Mouse (Mus musculus): Measurements from ENCODE around the gene Nabp2.

DNA sequence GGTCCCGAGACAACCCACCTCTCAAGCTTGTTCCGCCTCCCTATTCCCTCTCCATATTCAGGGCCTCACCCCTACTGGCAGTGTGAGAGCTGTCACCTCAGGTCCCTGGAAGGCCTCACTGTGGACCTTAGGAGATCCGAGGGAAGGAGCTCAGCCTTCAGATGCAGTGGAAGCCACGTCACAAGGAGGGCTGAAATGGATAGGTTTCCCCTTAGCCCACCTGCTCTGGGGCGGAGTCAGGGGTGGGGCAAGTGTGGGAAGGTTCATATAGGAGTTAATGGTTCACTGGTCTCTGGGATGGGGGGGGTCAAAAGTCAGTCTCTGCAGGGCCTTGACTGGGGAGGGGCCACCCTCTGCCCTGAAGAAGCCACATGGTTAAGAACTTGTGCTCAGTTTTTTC lies 11.0 kb downstream of the Nabp2 start:
- no peak for TF ChIP-seq GATA1 (IDR thresholded peaks at IDR 0.05; ENCODE audit: borderline replicate concordance, low read length)
- no peak for TF ChIP-seq FLI1 (IDR thresholded peaks at IDR 0.05; ENCODE audit: low read length)
